Mouse (Mus musculus) retina, postnatal 7 days (tissue): ENCODE measurements around the gene Ciao2a.

Experiments
- DNase-seq: peaks from one replicate; pipeline ENCODE4 v3.0.0-alpha.2; 2012; ENCODE audit warnings: low read depth, low spot score

Gene Ciao2a

DNA sequence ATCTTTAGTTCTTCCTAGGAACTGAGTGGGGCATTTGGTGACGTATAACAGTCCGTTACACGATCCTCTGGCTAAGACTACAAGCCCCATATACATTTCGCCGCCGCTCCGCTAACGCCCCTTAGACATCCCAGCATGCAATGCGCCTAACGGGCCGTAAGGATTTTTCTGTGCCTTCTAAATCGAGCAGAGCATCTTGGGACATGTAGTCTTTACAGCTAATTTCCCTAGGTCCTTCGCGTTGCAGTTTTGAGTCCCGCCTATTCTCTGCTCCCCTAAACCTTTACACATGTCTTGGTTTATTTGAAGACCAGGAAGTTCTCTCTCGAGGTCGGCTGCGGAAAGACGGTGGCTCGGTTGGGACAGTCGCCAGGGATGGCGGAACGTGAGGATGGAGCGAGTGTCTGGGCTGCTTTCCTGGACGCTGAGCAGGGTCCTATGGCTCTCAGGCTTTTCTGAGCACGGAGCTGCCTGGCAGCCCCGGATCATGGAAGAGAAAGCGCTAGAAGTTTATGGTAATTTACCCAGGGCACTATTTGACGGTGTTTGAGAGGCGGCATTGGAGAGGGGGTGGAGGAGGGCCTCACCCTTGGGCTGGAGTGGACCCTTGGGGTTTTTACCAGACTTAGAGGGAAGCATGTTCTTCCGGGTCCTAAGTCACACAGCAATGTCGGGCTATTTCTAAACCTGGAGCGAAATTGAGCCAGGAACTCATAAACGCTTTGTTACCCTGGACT lies at the start of gene Ciao2a, which contains the start of gene Snx1:
Gene Ciao2a (plus strand): TSS at position 156 of the 737 bp plus-strand sequence.
Gene Snx1 (minus strand): TSS at position 132 of the 737 bp plus-strand sequence.
- peak; percentile 87 for DNase-seq

DNA sequence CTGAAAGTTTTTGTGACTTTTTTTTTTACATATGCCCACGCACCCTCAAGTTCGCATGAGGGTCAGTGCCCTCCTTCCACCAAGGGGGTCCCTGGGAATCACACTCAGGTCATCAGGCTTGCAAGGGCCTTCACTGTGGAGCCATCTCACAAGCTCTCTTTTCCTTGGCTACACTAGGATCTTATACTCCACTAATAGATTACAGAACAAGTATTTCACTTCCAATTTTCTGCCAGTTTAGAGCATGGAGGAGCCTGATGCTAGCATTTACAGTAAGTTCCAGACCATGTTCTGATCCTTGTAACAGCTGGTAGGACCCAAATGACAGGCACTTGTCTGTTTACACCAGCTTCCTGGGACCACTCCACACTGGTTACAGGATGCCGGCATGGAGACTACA lies 48.3 kb upstream of the Ciao2a start:
- no peak for DNase-seq

DNA sequence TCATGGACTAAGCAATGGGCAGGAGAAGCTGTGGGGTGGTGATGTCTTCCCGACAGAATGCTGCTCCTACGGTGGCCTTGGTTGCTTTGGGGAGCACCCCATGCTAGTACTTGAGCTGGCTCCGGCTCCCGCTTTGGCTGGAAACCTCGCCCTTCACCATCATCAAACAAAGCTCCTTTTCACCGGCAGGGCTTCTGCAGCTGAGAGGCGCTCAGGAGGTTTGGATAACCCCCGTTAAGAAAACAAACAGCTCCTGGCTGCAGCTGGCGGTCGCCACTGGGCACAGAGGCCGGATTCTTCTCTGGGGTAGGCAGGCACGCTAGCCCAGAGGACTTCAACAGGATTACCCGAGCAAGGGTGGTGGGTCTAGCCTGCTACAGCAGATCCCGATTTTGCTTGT lies 47.9 kb upstream of the Ciao2a start:
- no peak for DNase-seq

DNA sequence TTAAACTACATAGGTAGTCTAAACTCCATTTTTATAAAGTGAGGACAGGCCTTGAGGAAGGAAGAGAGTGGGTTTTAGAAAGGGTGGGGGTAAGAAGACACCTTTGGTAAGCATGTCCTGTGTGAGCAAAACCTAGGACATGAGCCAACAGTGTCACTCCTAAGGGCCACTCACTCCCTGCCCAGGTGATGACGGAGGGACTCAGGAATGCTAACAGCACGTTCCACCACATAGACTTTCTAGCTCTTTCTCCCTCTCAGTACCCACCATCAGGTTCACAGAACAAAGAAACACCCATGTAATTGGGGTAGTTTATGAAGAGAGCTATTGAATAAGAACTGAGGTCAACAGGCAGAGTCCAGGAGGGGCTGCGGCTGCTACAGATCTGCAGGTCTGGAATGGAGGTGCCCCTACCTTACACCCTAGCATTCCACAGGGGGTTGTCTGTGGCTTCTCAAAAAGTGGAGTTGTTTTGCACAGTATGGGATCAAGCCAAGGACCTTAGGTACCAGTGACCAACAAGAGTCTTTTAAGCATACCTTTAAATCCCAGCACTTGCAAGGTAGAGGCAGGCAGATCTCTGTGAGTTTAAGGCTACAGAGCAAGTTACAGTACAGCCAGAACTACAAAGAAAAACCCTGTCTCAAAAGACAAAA lies 45.5 kb upstream of the Ciao2a start:
- DNase-seq: no peak

DNA sequence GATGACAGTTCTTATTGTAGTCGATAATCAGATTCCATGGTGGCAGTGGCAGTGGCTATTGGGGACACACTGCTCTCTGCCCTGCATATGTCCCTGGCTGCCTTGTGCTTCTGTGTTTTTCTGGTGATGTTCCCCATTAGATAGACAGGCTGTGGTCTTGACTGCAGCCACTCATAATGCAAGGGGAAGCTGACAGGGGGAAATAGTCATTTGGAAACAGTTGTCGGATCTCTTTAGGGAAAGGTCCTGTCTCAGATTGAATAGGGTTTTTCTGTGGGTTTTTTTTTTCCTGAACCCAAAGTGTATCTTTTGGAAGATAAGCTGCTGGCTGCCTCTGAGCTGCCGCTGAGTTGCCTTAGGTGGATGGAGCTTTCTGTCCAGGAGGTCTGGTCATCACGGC lies 44.4 kb upstream of the Ciao2a start:
- DNase-seq: no peak

DNA sequence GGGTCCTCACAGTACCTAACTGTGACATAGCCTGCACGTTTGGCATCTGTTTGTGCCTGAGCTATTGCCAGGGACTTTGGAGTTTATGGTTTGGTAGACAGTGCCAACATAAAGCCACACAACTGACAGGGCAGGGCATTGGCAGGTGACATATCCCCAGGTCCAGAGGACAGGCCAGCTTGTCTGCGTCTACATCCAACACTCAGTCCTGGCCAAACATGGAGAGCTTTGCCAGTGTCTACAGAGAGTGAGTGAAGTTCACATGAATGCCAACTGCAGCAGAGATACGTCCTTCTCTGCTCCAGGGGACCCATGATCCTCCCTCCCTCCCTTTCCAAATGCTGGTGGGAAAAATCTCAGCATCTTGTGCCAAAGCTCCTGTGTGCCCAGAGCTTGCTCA lies 42.2 kb upstream of the Ciao2a start:
- no peak for DNase-seq

DNA sequence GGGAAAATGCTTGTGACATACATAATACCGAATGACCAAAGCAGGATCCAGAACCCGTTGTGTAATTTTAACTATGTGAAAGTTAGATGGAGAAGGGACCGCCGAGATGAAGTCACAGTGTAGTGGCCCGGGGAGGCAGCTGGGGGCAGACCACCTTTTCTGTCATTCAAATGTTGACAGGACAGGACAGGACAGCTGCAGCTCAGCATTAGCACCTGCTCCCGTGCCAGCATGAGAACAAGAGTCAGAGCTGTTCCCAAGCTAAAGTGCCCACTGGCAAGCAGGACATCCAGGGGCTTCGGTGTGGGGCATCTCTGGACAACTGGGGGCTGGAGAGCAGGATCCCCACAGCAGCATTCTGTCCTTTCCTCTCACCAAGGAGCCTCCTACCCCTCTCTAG lies 39.3 kb upstream of the Ciao2a start:
- DNase-seq: no peak

DNA sequence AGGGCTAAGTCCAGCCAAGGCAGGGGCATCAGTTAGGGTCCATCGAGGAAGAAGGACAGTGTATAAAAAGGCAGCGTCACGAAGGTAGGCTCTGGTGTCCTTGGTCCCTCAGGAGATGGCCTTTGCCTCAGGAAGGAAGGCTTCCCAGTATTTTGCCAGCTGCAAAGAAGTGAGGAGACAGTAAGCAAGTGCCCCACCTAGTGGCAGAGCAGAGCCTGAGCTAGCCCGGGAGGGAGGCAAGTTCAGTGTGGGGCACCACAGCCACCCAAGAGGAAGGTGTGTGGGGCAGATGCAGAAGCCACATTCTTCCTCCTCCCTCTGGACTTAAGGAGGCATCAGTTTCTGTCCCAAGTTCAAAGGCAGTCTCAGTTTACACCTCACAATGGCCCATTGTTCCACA lies 38.0 kb upstream of the Ciao2a start:
- peak; percentile 36 for DNase-seq

DNA sequence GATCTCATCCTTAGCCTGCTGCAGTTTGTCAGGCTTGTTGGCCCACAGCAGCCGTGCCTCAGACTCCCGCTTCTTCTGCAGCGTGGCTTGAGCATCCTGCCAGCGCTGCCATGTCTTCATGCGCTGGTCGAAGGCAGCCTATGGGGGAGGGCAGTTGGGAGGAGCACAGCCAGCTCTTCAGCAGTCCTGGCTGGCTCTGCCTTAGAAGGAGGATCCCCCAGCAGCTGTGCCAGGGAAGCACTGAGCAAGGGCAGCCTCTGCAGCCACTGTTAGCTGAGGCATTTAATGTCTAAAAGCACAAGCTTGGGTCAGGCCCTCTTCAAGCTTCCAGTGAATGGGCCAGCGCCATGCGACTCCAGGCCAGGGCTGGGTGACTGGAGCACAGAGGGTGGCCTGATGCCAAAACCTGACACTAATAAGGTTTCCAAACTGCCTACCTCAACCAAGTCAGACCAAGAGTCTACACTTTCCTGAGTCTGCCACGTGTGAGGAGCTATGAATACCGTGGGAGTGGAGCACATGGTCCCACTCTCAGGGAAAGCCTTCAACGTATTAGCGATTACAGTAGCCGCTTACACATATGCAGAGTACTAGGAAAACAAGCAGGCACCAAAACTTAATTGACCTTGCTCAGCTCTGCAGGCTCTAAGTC lies 35.7 kb upstream of the Ciao2a start:
- DNase-seq: no peak

DNA sequence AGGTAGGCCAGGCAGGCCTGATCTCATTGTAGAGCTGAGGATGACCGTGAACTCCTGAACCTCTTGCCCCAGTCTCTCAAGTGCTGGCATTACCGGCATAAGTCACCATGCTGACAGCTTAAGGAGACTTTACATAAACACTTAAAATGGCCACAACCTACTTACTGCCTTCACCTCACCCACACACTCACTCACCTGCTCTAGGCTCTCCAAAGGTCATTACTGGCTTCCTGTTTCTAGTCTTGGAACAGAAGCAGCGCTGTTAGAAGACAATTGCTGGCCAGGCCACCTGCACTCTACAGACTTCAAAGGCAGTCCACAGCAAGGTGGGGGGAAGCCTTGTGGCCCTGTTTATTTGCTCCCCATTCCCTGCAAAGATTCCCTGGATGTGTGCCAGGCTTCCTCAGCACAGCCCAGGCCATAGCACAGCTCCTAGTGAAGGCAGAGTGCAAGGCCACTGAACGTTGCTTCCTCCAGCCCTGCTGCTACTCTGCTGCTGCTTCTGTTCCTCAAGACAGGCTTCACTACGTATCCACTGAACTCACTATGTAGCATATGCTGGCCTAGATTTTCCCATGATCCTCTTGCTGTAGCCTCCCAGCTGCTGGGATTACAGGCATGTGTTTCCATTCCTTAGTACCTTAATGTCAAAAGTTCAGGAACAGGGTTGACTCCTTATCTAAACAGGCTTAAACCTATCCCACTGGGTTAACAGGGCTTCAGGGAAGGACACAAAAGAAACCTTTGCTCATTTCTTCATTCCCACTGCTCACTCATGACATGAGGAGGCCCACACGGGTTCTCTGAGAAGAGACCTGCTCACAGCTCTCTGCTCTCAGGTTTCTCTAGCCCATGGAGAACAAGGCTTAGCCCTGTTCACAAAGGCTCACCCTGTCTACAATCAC lies 34.8 kb upstream of the Ciao2a start:
- no peak for DNase-seq

DNA sequence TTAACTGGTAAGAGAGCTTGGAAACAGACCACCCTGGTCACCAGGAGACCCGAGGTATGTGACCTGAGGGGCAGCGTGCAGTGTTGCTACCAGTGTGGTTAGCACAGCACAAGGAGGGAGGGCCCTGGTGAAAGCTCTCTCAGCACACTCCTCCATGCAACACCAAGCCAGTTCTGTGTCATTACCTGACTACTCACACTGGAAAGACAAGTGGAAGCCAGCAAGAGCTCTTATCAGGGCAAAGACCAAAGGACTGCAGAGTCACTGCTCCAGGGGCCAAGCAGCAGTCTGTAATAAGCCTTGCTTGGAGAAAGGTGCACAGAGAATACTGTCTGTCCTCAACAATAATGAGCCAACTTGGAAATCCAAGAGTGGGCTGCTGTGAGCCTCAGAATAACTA lies 33.7 kb upstream of the Ciao2a start:
- no peak for DNase-seq

DNA sequence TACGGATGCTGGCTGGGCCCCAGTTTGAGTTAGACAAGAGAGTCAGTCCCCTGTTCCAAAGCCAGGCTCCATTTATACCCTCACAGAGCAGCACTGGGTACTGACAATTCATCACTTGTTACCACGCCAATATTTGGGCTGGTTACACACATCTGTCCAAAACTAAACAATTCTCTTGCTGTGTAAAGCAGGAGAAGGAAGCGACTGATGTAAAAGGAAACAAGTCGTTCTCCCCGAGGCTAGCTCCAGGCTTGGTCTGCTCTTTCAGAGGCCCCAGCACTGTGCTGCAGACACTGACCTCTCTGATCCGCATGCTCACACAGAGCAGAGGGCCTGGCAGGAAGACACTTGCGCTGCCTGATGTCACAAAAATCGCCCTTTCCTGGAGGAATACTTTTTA lies 24.8 kb upstream of the Ciao2a start:
- DNase-seq: no peak

DNA sequence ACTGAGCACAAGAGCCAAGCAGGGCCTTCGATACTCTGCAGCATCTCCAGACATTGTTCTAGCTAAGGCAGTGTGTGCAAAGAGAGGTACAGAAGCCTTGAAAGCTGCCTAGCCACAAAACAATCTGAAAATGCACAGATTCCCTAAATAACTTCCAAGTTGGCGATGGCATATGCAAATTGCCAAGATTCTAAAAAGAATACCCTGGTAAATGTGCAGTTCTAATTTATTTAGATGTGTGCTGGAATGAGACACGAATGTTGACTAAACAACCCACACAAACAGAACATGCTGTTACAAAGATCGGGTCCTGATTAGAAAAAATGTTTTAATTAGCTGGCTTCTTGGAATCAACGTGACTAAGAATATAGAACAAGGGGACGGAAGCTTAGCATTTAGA lies 23.7 kb upstream of the Ciao2a start:
- no peak for DNase-seq

DNA sequence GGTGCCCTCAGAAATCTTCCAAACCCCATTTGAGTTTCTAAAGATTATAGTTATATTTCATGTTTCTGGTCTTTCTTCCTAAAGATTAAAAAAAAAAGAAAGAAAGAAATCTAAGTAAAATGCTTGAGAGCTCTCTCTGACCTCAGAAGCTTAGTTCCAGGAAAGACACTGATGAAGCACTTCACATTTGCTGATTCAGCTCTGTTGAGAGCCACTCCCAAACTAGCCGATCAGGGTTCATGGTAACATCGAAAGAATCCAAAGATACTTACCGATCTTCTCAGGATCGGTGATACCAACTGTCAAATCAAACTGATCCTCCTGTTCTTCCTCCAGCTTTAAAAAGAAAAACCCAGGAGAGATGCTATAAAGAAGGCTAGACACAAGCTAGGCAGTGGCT lies 21.8 kb upstream of the Ciao2a start:
- no peak for DNase-seq

DNA sequence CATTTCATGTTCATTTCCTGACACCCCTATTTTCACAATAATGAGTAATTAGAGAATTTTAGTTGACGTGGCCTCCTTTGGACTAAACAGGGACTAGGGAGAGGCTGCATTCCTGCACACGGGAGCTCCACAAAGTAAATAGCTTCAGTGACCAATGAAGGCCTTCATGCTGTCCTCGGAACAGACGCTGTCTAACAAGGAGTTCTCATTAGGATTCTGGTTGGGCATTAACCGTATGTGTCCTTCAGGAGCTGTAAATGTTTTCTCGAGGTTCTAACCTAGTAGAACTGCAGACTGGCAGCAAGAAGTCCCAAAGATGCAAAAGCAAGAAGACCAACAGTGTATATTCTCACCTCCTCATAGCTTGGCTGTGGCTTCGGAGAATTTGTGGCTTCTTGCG lies 21.2 kb upstream of the Ciao2a start:
- DNase-seq: no peak

DNA sequence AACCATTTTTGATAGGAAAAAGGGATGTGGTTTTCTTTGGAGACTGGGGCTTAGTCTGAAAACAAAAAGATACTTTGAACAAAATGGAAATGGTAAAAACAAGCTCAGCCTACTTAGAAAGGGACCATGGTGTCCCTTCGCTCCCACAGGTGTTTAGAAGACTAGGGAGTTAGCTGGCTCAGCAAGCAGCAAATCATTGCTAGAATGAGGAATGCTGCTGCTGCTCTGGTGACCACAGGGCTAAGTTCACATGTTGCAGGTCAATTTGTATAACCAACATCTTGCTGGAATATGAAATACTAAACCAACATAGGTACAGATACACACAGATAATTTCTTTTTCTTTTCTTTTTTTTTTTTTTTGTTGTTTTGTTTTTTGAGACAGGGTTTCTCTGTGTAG lies 16.8 kb upstream of the Ciao2a start:
- DNase-seq: no peak

DNA sequence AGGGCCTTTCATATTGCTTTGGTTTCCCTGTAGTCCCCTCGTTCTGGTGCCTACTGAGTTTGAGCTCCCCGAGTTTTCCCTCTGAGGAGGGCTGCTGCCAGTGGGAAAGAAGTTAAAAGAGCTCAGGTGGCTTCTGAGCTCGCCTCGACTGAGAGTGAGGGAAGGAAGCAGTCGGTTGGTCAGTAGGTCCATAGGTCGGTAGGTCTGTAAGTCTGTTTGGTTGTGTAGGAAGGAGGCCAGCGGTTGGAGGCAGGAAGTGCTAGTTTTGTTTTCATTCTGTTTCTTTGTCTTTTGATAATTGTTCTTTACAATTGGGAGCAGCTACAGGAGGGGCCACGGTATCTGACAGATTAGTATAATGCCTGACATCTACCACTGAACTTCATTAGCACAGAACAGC lies 16.3 kb upstream of the Ciao2a start:
- no peak for DNase-seq

DNA sequence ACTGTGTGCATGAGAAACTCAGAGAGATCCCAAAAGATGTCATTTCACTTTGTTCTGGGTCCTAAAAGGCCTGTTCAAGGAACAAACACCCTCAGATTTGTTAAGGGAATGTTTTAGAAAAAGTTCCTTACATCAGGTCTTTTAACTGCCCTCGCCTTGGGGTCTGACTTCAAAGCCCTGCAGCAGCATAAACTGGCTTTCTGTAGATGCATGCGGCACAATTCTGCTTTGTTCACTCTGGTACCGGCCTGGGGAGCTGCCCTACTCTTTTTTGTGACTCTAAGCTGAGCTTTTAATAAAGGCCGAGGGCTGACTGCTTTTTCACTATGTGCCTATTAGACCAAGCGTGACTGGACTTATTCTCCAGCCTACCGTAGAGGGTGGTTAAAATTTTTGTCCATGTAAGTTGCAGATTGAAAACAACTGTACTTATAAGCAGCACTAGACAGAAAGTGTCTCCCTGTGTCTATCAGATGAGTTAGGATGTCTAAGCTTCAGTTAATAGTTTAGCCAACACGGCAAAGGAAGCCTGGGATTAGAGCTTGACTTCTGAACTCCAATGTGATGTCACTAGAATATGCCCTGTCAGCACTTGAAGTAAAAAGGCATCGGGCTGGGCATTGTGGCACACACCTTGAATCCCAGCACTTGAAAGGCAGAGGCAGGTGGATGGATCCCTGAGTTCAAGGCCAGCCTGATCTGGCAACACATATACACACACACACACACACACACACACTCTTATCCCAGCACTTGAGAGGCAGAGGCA lies 15.6 kb upstream of the Ciao2a start:
- DNase-seq: no peak

DNA sequence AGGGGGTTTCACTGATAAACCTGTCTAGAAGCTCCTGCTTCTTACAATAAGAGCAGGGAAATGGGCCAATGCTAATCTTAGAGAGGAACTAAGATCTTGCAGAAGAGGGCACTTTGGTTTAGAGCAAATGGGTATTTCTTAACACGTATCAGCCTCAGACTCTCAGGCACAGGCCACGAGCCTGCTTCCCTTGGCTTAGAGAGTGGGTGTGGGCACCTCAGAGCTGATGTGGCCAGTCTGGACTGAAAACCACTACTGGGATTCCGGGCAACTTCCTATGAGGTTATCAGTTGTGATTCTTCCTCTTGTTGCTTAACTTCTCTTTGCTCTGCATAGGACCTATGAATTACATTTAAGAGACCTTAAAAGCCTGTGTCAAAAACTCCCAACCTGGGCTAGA lies 12.1 kb upstream of the Ciao2a start:
- no peak for DNase-seq

DNA sequence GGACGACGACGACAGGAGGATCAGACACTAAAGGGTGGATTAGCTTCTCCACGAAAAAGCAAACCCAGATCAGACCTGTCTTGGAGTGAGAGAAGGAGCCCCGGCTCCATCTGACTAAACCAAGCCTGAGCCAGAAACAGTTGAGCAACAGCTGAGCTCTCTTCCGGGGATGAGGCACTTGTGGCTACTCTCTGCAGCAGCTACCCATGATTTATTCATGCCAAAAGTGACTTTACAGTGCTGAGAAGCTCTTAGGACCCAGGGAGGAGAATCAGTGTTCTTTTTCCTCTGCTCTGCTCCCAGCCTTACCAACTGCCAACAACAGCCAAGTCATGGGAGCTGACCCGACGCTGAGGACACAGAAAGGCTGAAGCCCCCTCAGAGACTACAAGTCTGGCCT lies 9.5 kb upstream of the Ciao2a start:
- DNase-seq: no peak

DNA sequence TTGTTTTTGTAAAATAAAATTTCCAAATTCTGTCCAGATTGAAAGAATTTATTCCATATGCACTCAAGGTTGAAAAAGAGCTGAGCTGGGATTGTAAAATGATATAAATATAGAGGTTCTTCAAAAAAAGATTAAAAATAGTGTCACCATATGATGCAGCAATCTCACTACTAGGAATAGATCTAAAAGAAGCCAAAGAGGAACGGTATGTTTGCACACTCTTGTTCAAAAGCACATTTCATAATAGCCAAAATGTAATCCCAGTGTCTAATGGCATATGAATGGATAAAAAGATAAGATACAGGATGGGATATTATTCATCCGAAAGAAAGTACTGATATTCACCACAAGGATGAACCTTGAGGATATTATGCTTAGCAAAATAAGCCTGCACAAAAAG lies 6.9 kb upstream of the Ciao2a start:
- DNase-seq: no peak
